Mouse (Mus musculus): Measurements from ENCODE around the gene Slc37a4. TPM values are rescaled to one million over a fixed set of nuclear protein-coding genes. Genes with fewer than 3 reads are reported as not detected.
"Not testable (repeated sequence)": the region's sequence is repeated elsewhere in the genome, so short reads cannot be mapped to it uniquely, and the experiment has no call there.

Slc37a4 gene
- total RNA-seq, 2 experiments from 2014 or later: 24.5 to 31.8 TPM

- DNase-seq (ENCODE audit: low spot score in 2 of 2): no peak
These were observed 36.0 kb downstream of the Slc37a4 start for GRCm38 (mm10) chr9:44432577-44433185.

- DNase-seq (ENCODE audit: low spot score in 2 of 2): no peak
These were observed 39.1 kb downstream of the Slc37a4 start for GRCm38 (mm10) chr9:44435747-44436146.

GRCm38 (mm10) chr9:44440961-44441360, 44.3 kb downstream of the Slc37a4 start, which contains the start of gene Foxr1:
TSS of gene Foxr1 (minus strand) at chr9:44441136.
- DNase-seq (ENCODE audit: low spot score in 2 of 2): no peak

- DNase-seq (ENCODE audit: low spot score in 2 of 2): not testable (repeated sequence)
These were observed 47.9 kb downstream of the Slc37a4 start for GRCm38 (mm10) chr9:44444402-44445025.

GRCm38 (mm10) chr9:44450387-44450786, 53.7 kb downstream of the Slc37a4 start:
- DNase-seq (ENCODE audit: low spot score in 2 of 2): no peak

Small RNA genes lying within 50 kb of the gene (microRNA-seq; reads per million reads assigned to microRNA genes)
- gene Mir7085: 0.63 to 1.7 reads per million in 2 experiments

Other genes with a start within 250 kb of the Slc37a4 start
- 10 to 100 TPM; 51.1 to 56.3 TPM for gene Cbl, start 162.8 kb upstream of the Slc37a4 start, total RNA-seq (2021)
- gene Ccdc153, start 156.2 kb upstream of the Slc37a4 start, total RNA-seq (2021): 1 to 10 TPM in 1 of 2 experiments, not detected in 1; 1.8 TPM
- under 1 TPM; 0.75 to 0.81 TPM for gene Pdzd3, start 145.4 kb upstream of the Slc37a4 start, total RNA-seq (2021)
- 10 to 100 TPM in 1 of 2 experiments, 1 to 10 TPM in 1; 9.0 to 10.4 TPM for gene Nlrx1, start 128.3 kb upstream of the Slc37a4 start, total RNA-seq (2021)
- gene Abcg4, start 108.2 kb upstream of the Slc37a4 start, total RNA-seq (2021): 10 to 100 TPM; 56.0 to 63.2 TPM
- gene Hinfp, start 91.2 kb upstream of the Slc37a4 start, total RNA-seq (2021): 10 to 100 TPM; 29.1 to 36.1 TPM
- 100 to 1,000 TPM; 188 to 207 TPM for gene C2cd2l, start 76.6 kb upstream of the Slc37a4 start, total RNA-seq (2021)
- gene Dpagt1, start 70.8 kb upstream of the Slc37a4 start, total RNA-seq (2021): 10 to 100 TPM; 13.4 to 16.3 TPM
- gene H2afx, start 62.2 kb upstream of the Slc37a4 start, total RNA-seq (2021): 10 to 100 TPM; 51.3 to 54.1 TPM
- gene Hmbs, start 52.6 kb upstream of the Slc37a4 start, total RNA-seq (2021): 10 to 100 TPM; 18.1 to 19.7 TPM
- 10 to 100 TPM; 55.6 to 56.8 TPM for gene Vps11, start 35.2 kb upstream of the Slc37a4 start, total RNA-seq (2021)
- 100 to 1,000 TPM; 137 to 138 TPM for gene Hyou1, start 17.4 kb upstream of the Slc37a4 start, total RNA-seq (2021)
- 100 to 1,000 TPM; 755 to 756 TPM for gene Rps25, start 10.3 kb downstream of the Slc37a4 start, total RNA-seq (2021)
- gene Trappc4, start 10.7 kb downstream of the Slc37a4 start, total RNA-seq (2021): 10 to 100 TPM; 70.6 to 71.0 TPM
- 10 to 100 TPM; 18.9 to 19.0 TPM for gene Ccdc84, start 21.7 kb downstream of the Slc37a4 start, total RNA-seq (2021)
- gene Foxr1, start 44.3 kb downstream of the Slc37a4 start, total RNA-seq (2021): not detected
- not detected for gene Upk2, start 58.1 kb downstream of the Slc37a4 start, total RNA-seq (2021)
- 10 to 100 TPM; 59.1 to 62.5 TPM for gene Bcl9l, start 86.0 kb downstream of the Slc37a4 start, total RNA-seq (2021)
- gene Cxcr5, start 165.0 kb downstream of the Slc37a4 start, total RNA-seq (2021): not detected
- 100 to 1,000 TPM; 145 to 155 TPM for gene Ddx6, start 208.0 kb downstream of the Slc37a4 start, total RNA-seq (2021)